Mouse (Mus musculus) embryonic facial prominence, embryonic 11.5 days (tissue): ENCODE data around the gene Sema3c. TPM values are rescaled to one million over a fixed set of nuclear protein-coding genes. Genes with fewer than 3 reads are reported as not detected.
A peak's percentile ranks its signal among the peaks of the same experiment; 100 is the strongest.
"Not testable (repeated sequence)": the region's sequence is repeated elsewhere in the genome, so short reads cannot be mapped to it uniquely, and the experiment has no call there.

ENCODE experiments used
- ATAC-seq: fragments of 200-750 bp; cut with Nextera tagmentation; replicated peaks from 2 replicates; pipeline ENCODE4 v1.8.0; 2017; ENCODE audit warnings: low read depth; ENCODE audit not compliant: insufficient number of reproducible peaks, low FRiP score, low TSS enrichment
- DNase-seq: peaks from one replicate; pipeline ENCODE4 v3.0.0-alpha.2; 2015; ENCODE audit warnings: low spot score
- H3K27ac ChIP-seq: fragments of 300-500 bp; sonication (generic); replicated peaks from 2 replicates; pipeline ENCODE4 v1.5.1; 2014; ENCODE audit warnings: mild to moderate bottlenecking, low read depth, low read length, control low read depth
- H3K27me3 ChIP-seq: fragments of 300-500 bp; sonication (generic); 2 replicates; pipeline ENCODE4 v1.6.1; 2014; ENCODE audit warnings: mild to moderate bottlenecking, low read length, moderate library complexity, mixed read lengths; ENCODE audit not compliant: control insufficient read depth, insufficient read depth
- H3K36me3 ChIP-seq: fragments of 300-500 bp; sonication (generic); replicated peaks from 2 replicates; pipeline ENCODE4 v1.6.1; 2014; ENCODE audit warnings: low read depth, mild to moderate bottlenecking, low read length, moderate library complexity, mixed read lengths; ENCODE audit not compliant: control insufficient read depth, insufficient read depth
- H3K4me1 ChIP-seq: fragments of 300-500 bp; sonication (generic); 2 replicates; pipeline ENCODE4 v1.6.1; 2014; ENCODE audit warnings: low read length, mixed read lengths; ENCODE audit not compliant: control insufficient read depth, insufficient read depth
- H3K4me2 ChIP-seq: fragments of 300-500 bp; sonication (generic); 2 replicates; pipeline ENCODE4 v1.6.1; 2014; ENCODE audit warnings: low read depth, mild to moderate bottlenecking, control low read depth, low read length, moderate library complexity
- H3K4me3 ChIP-seq: fragments of 300-500 bp; sonication (generic); 2 replicates; pipeline ENCODE4 v1.5.1; 2014; ENCODE audit warnings: low read depth, low read length, control low read depth
- H3K9ac ChIP-seq: fragments of 300-500 bp; sonication (generic); replicated peaks from 2 replicates; pipeline ENCODE4 v1.6.1; 2014; ENCODE audit warnings: mild to moderate bottlenecking, control low read depth, low read length
- H3K9me3 ChIP-seq: fragments of 300-500 bp; sonication (generic); replicated peaks from 2 replicates; pipeline ENCODE4 v1.6.1; 2016; ENCODE audit warnings: mild to moderate bottlenecking, low read length, inconsistent platforms, mixed read lengths; ENCODE audit not compliant: control insufficient read depth
- WGBS: fragments of 180-500 bp; shearing (Covaris S2); extraction: QIAGEN DNeasy Blood & Tissue Kit; methylation state at CpG from one replicate; pipeline ENCODE4 v1.1.7; 2014; 5-methylcytosine and 5-hydroxymethylcytosine counted together
- polyA plus RNA-seq: library from polyadenylated mRNA; unstranded; fragments of >200 nt; fragmentation: Nextera tagmentation; extraction: Ambion mirVana; gene quantifications from 2 replicates; pipeline ENCODE4 v1.2.1, GENCODE M21; 2014

The Sema3c gene
- polyA plus RNA-seq: 16.8 and 19.3 TPM in 2 replicates

DNA sequence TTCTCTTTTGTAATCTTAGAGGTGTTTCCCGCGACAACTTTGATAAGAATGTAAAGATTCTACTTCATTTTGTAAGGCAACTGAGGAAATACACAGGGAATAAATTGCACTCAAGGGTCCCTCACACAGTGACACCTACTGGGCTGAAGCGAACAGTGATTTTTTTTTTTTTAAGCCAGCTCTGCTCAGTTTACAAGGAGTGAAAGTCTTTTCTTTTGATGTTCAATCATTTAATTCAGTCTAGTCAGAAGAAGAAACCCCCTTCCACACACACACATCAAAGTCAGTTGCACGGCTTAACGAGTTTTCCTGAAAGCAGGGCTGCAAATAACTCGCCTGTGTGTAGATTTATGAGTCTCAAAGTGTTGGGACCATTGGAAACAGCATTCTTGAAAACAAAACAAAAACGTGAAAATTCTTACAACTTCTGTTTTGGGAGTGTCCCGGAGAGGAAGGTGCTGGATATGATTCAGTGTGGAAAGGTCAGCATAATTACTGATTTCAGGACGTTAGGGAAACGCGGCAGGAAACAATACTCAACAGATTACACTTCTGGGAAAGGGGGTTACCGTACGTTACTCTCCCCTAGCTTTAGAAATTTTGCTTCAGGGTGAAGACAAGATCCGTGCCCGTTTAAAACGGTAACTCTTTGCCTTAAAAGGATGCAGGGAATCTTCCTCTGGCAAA, at the start of gene Sema3c:
TSS of gene Sema3c (plus strand) at position 588 of the 687 bp plus-strand sequence.
- no peaks in the 10 kb centered on the region for H3K9me3 ChIP-seq
- no peaks in the 10 kb centered on the region for H3K36me3 ChIP-seq
- DNase-seq (peak; percentile 68), ATAC-seq (peak; percentile 22; the same call in 1 of the 2 replicates)
- peak within 1 kb of the TSS; percentile 86 for H3K4me2 ChIP-seq
- peak within 1 kb of the TSS; percentile 68 for H3K9ac ChIP-seq
- H3K27ac ChIP-seq: peak within 1 kb of the TSS; percentile 61
- 2% methylated on average over 16 of the region's 16 CpGs for WGBS
- peak within 1 kb of the TSS; percentile 54 for H3K4me3 ChIP-seq
- no peaks in the 10 kb centered on the region for H3K4me1 ChIP-seq
- no peaks in the 10 kb centered on the region for H3K27me3 ChIP-seq

DNA sequence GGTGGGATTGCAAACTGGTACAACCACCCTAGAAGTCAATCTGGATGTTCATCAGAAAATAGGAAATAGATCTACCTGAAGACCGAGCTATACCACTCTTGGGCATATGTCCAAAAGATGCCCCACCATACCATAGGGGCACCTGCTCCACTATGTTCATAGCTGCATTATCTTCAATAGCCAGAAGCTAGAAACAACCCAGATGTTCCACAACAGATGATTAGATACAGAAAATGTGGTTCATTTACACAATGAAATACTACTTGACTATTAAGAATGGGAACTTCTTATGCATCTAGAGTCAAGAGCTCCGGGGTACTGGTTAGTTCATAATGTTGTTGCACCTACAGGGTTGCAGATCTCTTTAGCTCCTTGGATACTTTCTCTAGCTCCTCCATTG, 42.9 kb upstream of the Sema3c start:
- H3K9me3 ChIP-seq, H3K9ac ChIP-seq, H3K4me3 ChIP-seq, H3K27me3 ChIP-seq, H3K27ac ChIP-seq, ATAC-seq, H3K4me2 ChIP-seq, H3K36me3 ChIP-seq, H3K4me1 ChIP-seq, DNase-seq: not testable (repeated sequence)
- 94% methylated on average over 2 of the region's 2 CpGs for WGBS

DNA sequence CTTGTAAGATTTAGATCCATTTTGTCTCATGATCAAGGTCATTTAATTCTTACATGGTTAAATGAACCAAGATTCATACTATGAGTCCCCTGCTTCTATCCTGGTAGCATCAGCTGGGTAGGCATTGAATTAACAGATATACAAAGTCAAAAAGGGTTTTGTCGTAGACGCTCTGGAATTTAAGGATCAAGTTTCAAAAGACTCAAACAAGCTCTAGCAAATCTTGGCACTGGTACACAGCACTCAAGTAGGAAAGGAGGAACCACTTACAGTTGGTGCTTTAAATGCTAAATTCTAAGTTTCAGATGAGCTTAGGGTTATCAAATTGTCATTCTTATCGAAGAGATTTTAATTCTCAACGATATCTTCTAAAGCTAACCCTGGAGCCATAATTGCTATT, 30.9 kb upstream of the Sema3c start:
- Histone ChIP-seq H3K4me2 (no peak overlapping the region), H3K27me3 (no peaks in the 10 kb centered on the region), H3K27ac (no peak overlapping the region), H3K9me3 (no peaks in the 10 kb centered on the region), H3K4me3 (no peak overlapping the region), H3K9ac (no peak overlapping the region), H3K36me3 (no peaks in the 10 kb centered on the region), H3K4me1 (no peaks in the 10 kb centered on the region)
- peak; percentile 2 for DNase-seq
- ATAC-seq: no peak
- WGBS: 56% methylated on average over 4 of the region's 4 CpGs

DNA sequence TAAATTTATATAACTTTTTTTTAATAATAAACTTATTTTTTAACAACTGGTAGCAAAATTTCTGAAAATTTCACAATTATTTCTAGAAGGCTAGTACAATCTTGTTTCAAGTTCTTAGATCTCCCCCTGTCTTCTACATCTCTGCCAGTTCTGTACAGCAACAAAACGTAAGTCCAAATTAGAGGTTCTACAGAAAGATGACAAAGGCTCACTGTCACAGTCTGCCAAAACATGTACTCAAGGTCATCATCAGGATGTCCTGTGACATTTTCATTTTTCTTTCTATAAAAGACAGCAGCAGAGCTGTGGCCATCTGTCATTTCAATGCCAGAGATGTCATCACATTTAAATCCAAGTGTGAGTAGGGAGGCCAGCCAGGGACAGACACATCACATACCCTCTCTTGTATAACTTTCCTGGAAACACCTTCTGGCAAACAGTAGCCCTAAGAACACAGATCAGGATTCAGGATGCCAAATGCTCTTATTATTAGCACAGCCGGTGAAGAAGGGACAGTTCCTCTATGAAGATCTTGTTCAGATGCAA, 29.1 kb upstream of the Sema3c start:
- H3K9me3 ChIP-seq: no peaks in the 10 kb centered on the region
- H3K4me3 ChIP-seq: no peak overlapping the region
- no peak for DNase-seq
- ATAC-seq: no peak
- H3K9ac ChIP-seq: no peak overlapping the region
- H3K36me3 ChIP-seq: no peaks in the 10 kb centered on the region
- H3K27me3 ChIP-seq: no peaks in the 10 kb centered on the region
- 81% methylated on average over 2 of the region's 2 CpGs for WGBS
- H3K27ac ChIP-seq: no peak overlapping the region
- H3K4me2 ChIP-seq: no peak overlapping the region
- no peaks in the 10 kb centered on the region for H3K4me1 ChIP-seq

DNA sequence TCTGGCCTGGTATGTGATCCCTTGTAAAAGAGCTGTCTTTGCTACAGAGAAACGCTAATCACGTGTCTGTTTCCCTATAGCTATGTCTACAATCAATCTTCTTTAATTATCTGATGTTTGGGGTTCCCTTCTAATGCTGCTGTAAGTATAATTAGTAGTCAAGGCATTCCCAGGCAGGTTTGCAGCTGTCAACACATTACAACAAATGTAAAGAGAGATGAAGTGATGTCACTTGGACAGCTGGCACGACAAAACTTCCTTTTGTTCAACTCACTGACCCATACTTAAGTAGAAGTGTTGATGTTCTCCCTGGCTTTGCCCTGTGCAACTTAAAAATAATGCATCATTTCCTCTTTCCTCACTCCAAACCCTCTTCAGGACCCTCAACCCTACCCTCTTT, 22.4 kb upstream of the Sema3c start:
- Histone ChIP-seq H3K4me3 (no peak overlapping the region), H3K4me2 (no peak overlapping the region), H3K36me3 (no peaks in the 10 kb centered on the region), H3K9me3 (no peaks in the 10 kb centered on the region), H3K4me1 (no peaks in the 10 kb centered on the region), H3K27me3 (no peaks in the 10 kb centered on the region), H3K27ac (no peak overlapping the region), H3K9ac (no peak overlapping the region)
- no peak for ATAC-seq
- DNase-seq: no peak
- 50% methylated on average over 3 of the region's 3 CpGs for WGBS

DNA sequence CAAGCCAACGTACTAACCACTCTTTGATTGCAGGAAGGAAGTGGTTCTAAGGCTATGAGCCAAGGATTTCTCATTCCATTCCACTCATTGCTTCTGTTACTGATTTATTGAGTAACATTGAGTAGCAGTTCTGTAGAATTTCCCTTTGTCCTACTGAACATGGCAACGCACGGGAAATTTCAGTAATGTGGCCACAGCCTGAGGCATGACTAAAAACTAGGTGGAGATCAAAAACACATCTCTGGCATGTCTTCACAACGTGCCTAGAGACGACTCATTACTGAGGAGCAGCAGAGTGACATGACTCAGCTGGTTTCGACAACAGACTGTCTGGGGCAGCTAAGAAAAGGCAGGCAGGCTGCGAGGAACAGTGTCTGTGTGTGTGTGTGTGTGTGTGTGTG, 18.0 kb upstream of the Sema3c start:
- no peaks in the 10 kb centered on the region for H3K36me3 ChIP-seq
- H3K4me2 ChIP-seq: no peak overlapping the region
- 42% methylated on average over 7 of the region's 7 CpGs for WGBS
- DNase-seq: peak; percentile 45
- ATAC-seq: no peak
- no peak overlapping the region for H3K9ac ChIP-seq
- H3K4me3 ChIP-seq: no peak overlapping the region
- H3K27ac ChIP-seq: no peak overlapping the region
- no peaks in the 10 kb centered on the region for H3K27me3 ChIP-seq
- no peaks in the 10 kb centered on the region for H3K4me1 ChIP-seq
- H3K9me3 ChIP-seq: no peaks in the 10 kb centered on the region

DNA sequence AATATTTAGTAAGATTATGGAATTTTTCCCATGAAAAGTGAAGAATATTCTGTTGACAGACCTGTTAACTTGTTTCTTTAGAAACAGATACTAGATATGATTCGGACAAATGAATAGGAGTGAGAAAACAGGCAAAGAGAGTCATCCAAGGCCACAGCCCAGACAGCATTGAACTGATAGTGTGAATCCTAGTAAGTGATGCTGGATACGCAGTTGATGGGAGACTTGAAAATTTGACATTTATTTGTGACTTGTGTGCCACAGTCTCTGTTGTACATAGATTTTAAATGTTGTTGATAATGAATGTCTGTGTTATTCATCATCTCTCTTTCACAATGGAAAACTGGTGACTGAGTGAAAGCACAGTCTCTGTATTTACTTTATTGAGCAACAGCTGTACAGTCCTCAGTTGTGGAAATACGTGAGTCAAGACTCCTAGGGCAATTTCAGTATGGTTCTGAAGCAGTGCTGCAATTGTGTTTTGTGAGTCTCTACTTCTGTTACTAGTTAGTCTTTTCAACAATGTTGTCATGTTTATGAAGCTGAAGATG, 17.3 kb upstream of the Sema3c start:
- H3K9ac ChIP-seq: no peak overlapping the region
- no peak overlapping the region for H3K27ac ChIP-seq
- 86% methylated on average over 3 of the region's 3 CpGs for WGBS
- no peak for DNase-seq
- H3K36me3 ChIP-seq: no peaks in the 10 kb centered on the region
- no peak overlapping the region for H3K4me3 ChIP-seq
- no peaks in the 10 kb centered on the region for H3K9me3 ChIP-seq
- no peak overlapping the region for H3K4me2 ChIP-seq
- H3K4me1 ChIP-seq: no peaks in the 10 kb centered on the region
- ATAC-seq: no peak
- no peaks in the 10 kb centered on the region for H3K27me3 ChIP-seq

DNA sequence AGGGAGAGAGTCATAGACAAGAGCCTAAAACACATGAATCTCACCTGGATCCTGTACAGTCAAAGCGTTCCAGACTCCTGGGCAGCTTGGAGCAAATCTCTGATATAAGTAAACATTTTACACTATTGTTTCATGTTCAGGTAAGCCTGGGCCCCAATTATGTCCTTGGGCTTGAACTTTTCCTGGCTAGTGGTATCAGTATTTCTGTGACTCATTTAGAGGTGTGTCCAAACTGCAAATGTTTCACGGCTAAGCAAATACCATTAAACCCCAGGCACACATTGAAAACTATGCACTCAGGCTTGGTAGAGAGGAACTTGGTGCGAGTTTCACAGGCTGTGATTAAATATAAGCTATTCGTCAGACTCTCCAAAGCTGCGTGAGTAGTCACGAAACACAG, 2.5 kb upstream of the Sema3c start:
- Histone ChIP-seq H3K36me3 (no peaks in the 10 kb centered on the region), H3K27me3 (no peaks in the 10 kb centered on the region), H3K9ac (no peak overlapping the region), H3K4me2 (no peak overlapping the region), H3K9me3 (no peaks in the 10 kb centered on the region), H3K27ac (no peak overlapping the region), H3K4me3 (no peak overlapping the region), H3K4me1 (no peaks in the 10 kb centered on the region)
- no peak for DNase-seq
- WGBS: 82% methylated on average over 6 of the region's 6 CpGs
- no peak for ATAC-seq
